Comparison of ENCODE assay signal across 24 mouse cellular contexts in genomic region chr17:83672685-83673084, GRCm38 (mm10). TPM values are rescaled to one million over a fixed set of nuclear protein-coding genes. Genes with fewer than 3 reads are reported as not detected.
A peak's percentile ranks its signal among the peaks of the same experiment; 100 is the strongest.
DNase-seq lines count a peak whose midpoint lies in the region; ATAC-seq and TF ChIP-seq lines count a peak whose summit lies in the region.
"Had no signal": no experiment of that assay in that cellular context is flagged by ENCODE, and none has a peak within 500 bp of the region (broad histone marks: within the 10 kb centered on the region; RNA-seq: fewer than 3 reads in every experiment).

No protein-coding gene starts in this region.

- peak; percentile 9 for DNase-seq in kidney, adult 18-20 months
- no peak for DNase-seq in kidney, postnatal 14 days
- peak; percentile 51 for DNase-seq in large intestine, adult 2 months (ENCODE audit: low read depth, low spot score)
- no peak for DNase-seq in left cerebral cortex, adult 2 months (ENCODE audit: extremely low spot score in 1 of 2, low spot score in 2 of 2)
- DNase-seq: adrenal gland, postnatal 10 days; cerebellum, adult 11 months; cerebellum, adult 8-10 months; cerebellum, postnatal 14 days; embryo, embryonic 11 days; gastrocnemius, postnatal 36 days; heart, adult 11 months; heart, postnatal 4 days had no signal

- ATAC-seq in liver, embryonic 15.5 days (ENCODE audit: insufficient read depth), result peak; percentile 60
- ATAC-seq in liver, embryonic 12.5 days, result no peak
- no peak for ATAC-seq in neural tube, embryonic 15.5 days (ENCODE audit: low FRiP score)
- ATAC-seq: forebrain, embryonic 14.5 days had no signal

- H3K4me1 ChIP-seq in liver, embryonic 15.5 days (replicated peaks), result peaks cover 4% of the 10 kb centered on the region
- peaks cover 16% of the 10 kb centered on the region; the same call in 1 of the 2 replicates for H3K4me1 ChIP-seq in liver, embryonic 12.5 days
- H3K4me1 ChIP-seq in neural tube, embryonic 15.5 days, result no peaks in the 10 kb centered on the region
- H3K4me1 ChIP-seq: embryonic facial prominence, embryonic 15.5 days; heart, embryonic 13.5 days had no signal

- 70% methylated on average over 4 of the region's 4 CpGs for WGBS in liver, embryonic 15.5 days (ENCODE audit: insufficient replicate concordance)
- 68% methylated on average over 4 of the region's 4 CpGs for WGBS in liver, embryonic 12.5 days (ENCODE audit: insufficient replicate concordance)
- 27% methylated on average over 4 of the region's 4 CpGs for WGBS in large intestine, adult 2 months
- 90% methylated on average over 4 of the region's 4 CpGs for WGBS in neural tube, embryonic 15.5 days

- intact Hi-C loops in left cerebral cortex, adult 2 months (cut with DNase I), result no loop called here

- TF ChIP-seq CTCF in left cerebral cortex, adult 2 months (IDR thresholded peaks at IDR 0.05), result no peak

- H3K27me3 ChIP-seq in liver, embryonic 15.5 days, result no peaks in the 10 kb centered on the region
- no peaks in the 10 kb centered on the region for H3K27me3 ChIP-seq in liver, embryonic 12.5 days (replicated peaks)
- H3K27me3 ChIP-seq in neural tube, embryonic 15.5 days (replicated peaks), result no peaks in the 10 kb centered on the region
- H3K27me3 ChIP-seq: embryonic facial prominence, embryonic 15.5 days; heart, embryonic 13.5 days had no signal

- H3K9me3 ChIP-seq in liver, embryonic 15.5 days (replicated peaks), result no peaks in the 10 kb centered on the region
- H3K9me3 ChIP-seq in liver, embryonic 12.5 days (replicated peaks), result no peaks in the 10 kb centered on the region
- no peaks in the 10 kb centered on the region for H3K9me3 ChIP-seq in neural tube, embryonic 15.5 days (replicated peaks)
- H3K9me3 ChIP-seq: embryonic facial prominence, embryonic 15.5 days; forebrain, embryonic 10.5 days; heart, embryonic 13.5 days had no signal

- H3K36me3 ChIP-seq in liver, embryonic 15.5 days (replicated peaks), result no peaks in the 10 kb centered on the region
- H3K36me3 ChIP-seq in liver, embryonic 12.5 days, result no peaks in the 10 kb centered on the region
- H3K36me3 ChIP-seq in neural tube, embryonic 15.5 days, result no peaks in the 10 kb centered on the region
- H3K36me3 ChIP-seq: embryonic facial prominence, embryonic 15.5 days; forebrain, embryonic 10.5 days; heart, embryonic 13.5 days had no signal

- no peak overlapping the region for H3K4me3 ChIP-seq in liver, embryonic 15.5 days (replicated peaks)
- no peak overlapping the region for H3K4me3 ChIP-seq in liver, embryonic 12.5 days
- no peak overlapping the region for H3K4me3 ChIP-seq in left cerebral cortex, adult 2 months
- H3K4me3 ChIP-seq in neural tube, embryonic 15.5 days (replicated peaks), result no peak overlapping the region
- H3K4me3 ChIP-seq: embryonic facial prominence, embryonic 15.5 days; erythroblast, embryonic 14.5 days; forebrain, embryonic 10.5 days; heart, embryonic 13.5 days had no signal

- H3K4me2 ChIP-seq in liver, embryonic 15.5 days, result no peak overlapping the region
- no peak overlapping the region for H3K4me2 ChIP-seq in liver, embryonic 12.5 days
- H3K4me2 ChIP-seq in neural tube, embryonic 15.5 days, result no peak overlapping the region
- H3K4me2 ChIP-seq: embryonic facial prominence, embryonic 15.5 days; heart, embryonic 13.5 days had no signal

- no peak overlapping the region for H3K9ac ChIP-seq in liver, embryonic 15.5 days
- H3K9ac ChIP-seq in liver, embryonic 12.5 days, result no peak overlapping the region
- H3K9ac ChIP-seq in neural tube, embryonic 15.5 days (replicated peaks), result no peak overlapping the region
- H3K9ac ChIP-seq: embryonic facial prominence, embryonic 15.5 days; heart, embryonic 13.5 days had no signal

- no peak overlapping the region for H3K27ac ChIP-seq in liver, embryonic 15.5 days (replicated peaks)
- H3K27ac ChIP-seq in liver, embryonic 12.5 days, result no peak overlapping the region
- no peak overlapping the region for H3K27ac ChIP-seq in left cerebral cortex, adult 2 months
- H3K27ac ChIP-seq in neural tube, embryonic 15.5 days (replicated peaks), result no peak overlapping the region
- H3K27ac ChIP-seq: embryonic facial prominence, embryonic 15.5 days; forebrain, embryonic 10.5 days; heart, embryonic 13.5 days had no signal

RNA-seq across cellular contexts. Expression of gene Mta3, which starts 33.3 kb away (rescaled TPM):
- polyA plus RNA-seq in liver, embryonic 15.5 days (2015; fragmentation: Nextera tagmentation; extraction: Ambion mirVana), result 36.9 and 37.3 TPM in 2 replicates
- polyA plus RNA-seq in liver, embryonic 12.5 days (2016; fragmentation: Nextera tagmentation; extraction: Ambion mirVana), result 60.2 and 66.4 TPM in 2 replicates
- 34.2 and 49.8 TPM in 2 replicates for polyA plus RNA-seq in large intestine, adult 2 months (2012; rRNA removed)
- 10 to 100 TPM; 90.6 to 93.6 TPM for total RNA-seq in left cerebral cortex, adult 2 months (2021)
- polyA plus RNA-seq in neural tube, embryonic 15.5 days (2015; fragmentation: Nextera tagmentation; extraction: Ambion mirVana), result 34.8 and 43.2 TPM in 2 replicates

RNA-seq across cellular contexts. Expression of gene Kcng3, which starts 41.0 kb away (rescaled TPM):
- polyA plus RNA-seq in liver, embryonic 15.5 days (2015; fragmentation: Nextera tagmentation; extraction: Ambion mirVana), result not detected in 2 replicates
- 0.06 and 0.17 TPM in 2 replicates for polyA plus RNA-seq in liver, embryonic 12.5 days (2016; fragmentation: Nextera tagmentation; extraction: Ambion mirVana)
- polyA plus RNA-seq in large intestine, adult 2 months (2012; rRNA removed), result 0.15 and 0.26 TPM in 2 replicates
- 10 to 100 TPM; 11.6 to 12.0 TPM for total RNA-seq in left cerebral cortex, adult 2 months (2021)
- 0.05 and 0.09 TPM in 2 replicates for polyA plus RNA-seq in neural tube, embryonic 15.5 days (2015; fragmentation: Nextera tagmentation; extraction: Ambion mirVana)
- total RNA-seq: gastrocnemius, postnatal 36 days; heart, postnatal 4 days; MEL had no signal
- polyA plus RNA-seq: C2C12; embryonic facial prominence, embryonic 11.5 days; embryonic facial prominence, embryonic 15.5 days; erythroblast, embryonic 14.5 days; forebrain, embryonic 10.5 days; forebrain, embryonic 14.5 days; heart, embryonic 13.5 days; heart, postnatal 0 days had no signal

Comparison
In these comparisons a context has a peak if more than half of its experiments do, and no peak if none do; other contexts are left out.
1. DNase-seq: peak in kidney, adult 18-20 months (single experiment) and large intestine, adult 2 months (single experiment); none in kidney, postnatal 14 days (single experiment) and left cerebral cortex, adult 2 months (0 of 2).